Mouse (Mus musculus) MEL (cell line): ENCODE measurements around the gene Hist4h4.

Experiments
- CTCF ChIP-seq, 3 experiments: IDR thresholded peaks in 2 of 3; conservative IDR thresholded peaks in 1 of 3; 2 replicates each; pipeline ENCODE4 v1.5.1; 2011 to 2012; ENCODE audit warnings: low read length in 3 of 3, low read depth in 2 of 3, mild to moderate bottlenecking in 2 of 3, improper control_type of control experiment in 1 of 3, inconsistent platforms in 1 of 3, mixed read lengths in 1 of 3, moderate library complexity in 1 of 3; ENCODE audit not compliant: control insufficient read depth in 1 of 3, insufficient read depth in 1 of 3, poor library complexity in 1 of 3, severe bottlenecking in 1 of 3
- MAZ ChIP-seq: IDR thresholded peaks from 2 replicates; pipeline ENCODE4 v1.6.1; 2012; ENCODE audit warnings: low read depth, mild to moderate bottlenecking, inconsistent platforms, low read length, improper control_type of control experiment
- MYC ChIP-seq: IDR thresholded peaks from 2 replicates; pipeline ENCODE4 v1.6.1; 2011; ENCODE audit warnings: low read depth, mild to moderate bottlenecking, low read length, improper control_type of control experiment, moderate library complexity
- NELFE ChIP-seq: IDR thresholded peaks from 2 replicates; pipeline ENCODE4 v1.6.1; 2011; ENCODE audit warnings: low read depth, low read length, improper control_type of control experiment
- POLR2A ChIP-seq, 2 experiments: IDR thresholded peaks; 2 replicates each; pipeline ENCODE4 v1.6.1; 2011 to 2012; ENCODE audit warnings: low read length in 2 of 2, mild to moderate bottlenecking in 2 of 2, control low read depth in 1 of 2, improper control_type of control experiment in 1 of 2, low read depth in 1 of 2, moderate library complexity in 1 of 2; ENCODE audit not compliant: control insufficient read depth in 1 of 2, insufficient read depth in 1 of 2, poor library complexity in 1 of 2
- POLR2AphosphoS5 ChIP-seq: IDR thresholded peaks from 2 replicates; pipeline ENCODE4 v1.6.1; 2012; ENCODE audit warnings: low read depth, borderline replicate concordance, mild to moderate bottlenecking, inconsistent platforms, low read length, moderate library complexity, mixed read lengths
- SMC3 ChIP-seq: IDR thresholded peaks from 2 replicates; pipeline ENCODE4 v1.6.1; 2011; ENCODE audit warnings: low read depth, low read length, improper control_type of control experiment
- USF1 ChIP-seq: IDR thresholded peaks from 2 replicates; pipeline ENCODE4 v1.6.1; 2014; ENCODE audit warnings: low read depth, mild to moderate bottlenecking, inconsistent platforms, low read length, improper control_type of control experiment, moderate library complexity
- ZMIZ1 ChIP-seq: IDR thresholded peaks from 2 replicates; pipeline ENCODE4 v1.6.1; 2012; ENCODE audit warnings: low read depth, mild to moderate bottlenecking, inconsistent platforms, low read length, improper control_type of control experiment, moderate library complexity
- ZNF384 ChIP-seq: IDR thresholded peaks from 2 replicates; pipeline ENCODE4 v1.6.1; 2012; ENCODE audit warnings: low read depth, mild to moderate bottlenecking, inconsistent platforms, low read length, improper control_type of control experiment

- TF ChIP-seq POLR2A (IDR thresholded peaks at IDR 0.05; ENCODE audit: control insufficient read depth in 1 of 2, insufficient read depth in 1 of 2, low read depth in 1 of 2, low read length in 2 of 2, poor library complexity in 1 of 2): no peak
- no peak for TF ChIP-seq MYC
- no peak for TF ChIP-seq CTCF (IDR thresholded peaks at IDR 0.05 in 2 of 3, conservative IDR thresholded peaks at IDR 0.05 in 1 of 3; ENCODE audit: control insufficient read depth in 1 of 3, insufficient read depth in 1 of 3, low read depth in 2 of 3, low read length in 3 of 3, poor library complexity in 1 of 3, severe bottlenecking in 1 of 3)
- TF ChIP-seq POLR2AphosphoS5: no peak
- no peak for TF ChIP-seq ZMIZ1
- TF ChIP-seq USF1: no peak
- no peak for TF ChIP-seq NELFE
- TF ChIP-seq SMC3: no peak
- no peak for TF ChIP-seq MAZ
- no peak for TF ChIP-seq ZNF384
Measured at GRCm38 (mm10) chr6:136811196-136811595, 7.0 kb upstream of the Hist4h4 start.
